Mouse (Mus musculus) adipocyte (in vitro differentiated cells): Measurements from ENCODE around the gene Trp53.
"Not testable (repeated sequence)": the region's sequence is repeated elsewhere in the genome, so short reads cannot be mapped to it uniquely, and the experiment has no call there.

Source experiments
- DNase-seq: peaks from one replicate; pipeline ENCODE4 v3.0.0-alpha.2; 2016; ENCODE audit warnings: low spot score

Gene Trp53

GRCm38 (mm10) chr11:69624339-69624738 is 44.2 kb downstream of the Trp53 start:
- not testable (repeated sequence) for DNase-seq

GRCm38 (mm10) chr11:69628286-69628685 is 48.1 kb downstream of the Trp53 start:
- DNase-seq = peak; percentile 86

DNA sequence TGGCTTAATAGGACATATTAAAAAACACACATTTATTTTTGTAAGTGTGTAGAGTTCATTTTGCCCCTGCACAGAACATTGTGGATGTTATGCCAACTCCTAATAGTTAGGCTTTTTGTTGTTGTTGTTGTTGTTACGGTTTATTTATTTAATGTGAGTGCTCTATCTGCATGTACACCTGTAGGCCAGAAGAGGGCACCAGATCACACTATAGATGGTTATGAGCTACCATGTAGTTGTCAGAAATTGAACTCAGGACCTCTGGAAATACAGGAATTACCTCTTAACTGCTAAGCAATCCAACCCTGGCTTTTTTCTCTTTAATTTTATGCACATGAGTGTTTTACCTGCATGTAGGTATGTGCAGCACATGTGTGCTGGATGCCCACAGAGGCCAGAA is 49.6 kb downstream of the Trp53 start:
- DNase-seq = peak; percentile 64

- peak; percentile 100 for DNase-seq
Measured at GRCm38 (mm10) chr11:69632284-69633089, 52.3 kb downstream of the Trp53 start, which contains the start of gene Fxr2. Gene Fxr2, plus strand, starts transcription at chr11:69632990.

- DNase-seq = peak; percentile 42
Measured at GRCm38 (mm10) chr11:69633128-69633866, 53.1 kb downstream of the Trp53 start.

DNA sequence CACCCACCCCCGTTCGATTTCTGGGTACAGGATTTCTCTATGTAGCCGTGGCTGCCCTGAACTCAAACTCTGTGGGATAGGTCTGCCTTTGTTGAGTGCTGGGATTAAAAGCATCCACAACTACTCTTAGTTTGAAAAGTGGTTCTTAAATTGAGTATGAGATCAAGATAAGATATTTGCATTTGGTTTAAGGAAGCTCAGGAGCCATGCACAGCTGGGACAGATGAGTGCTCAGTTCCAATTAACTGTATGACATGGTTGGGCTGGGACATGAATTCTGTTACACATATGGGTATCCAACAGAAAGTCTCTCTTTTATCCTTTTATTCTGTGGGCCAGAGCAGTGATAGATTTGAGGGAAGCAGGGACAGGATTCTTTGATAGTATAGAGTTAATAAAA is 55.3 kb downstream of the Trp53 start:
- DNase-seq = no peak
